Mouse (Mus musculus): Measurements from ENCODE around the gene Zscan4f.
"Not testable (repeated sequence)": the region's sequence is repeated elsewhere in the genome, so short reads cannot be mapped to it uniquely, and the experiment has no call there.

The Zscan4f gene

GRCm38 (mm10) chr7:11397615-11398014 lies at the start of gene Zscan4f:
TSS of gene Zscan4f (plus strand) at chr7:11397915.
- DNase-seq: not testable (repeated sequence)

DNA sequence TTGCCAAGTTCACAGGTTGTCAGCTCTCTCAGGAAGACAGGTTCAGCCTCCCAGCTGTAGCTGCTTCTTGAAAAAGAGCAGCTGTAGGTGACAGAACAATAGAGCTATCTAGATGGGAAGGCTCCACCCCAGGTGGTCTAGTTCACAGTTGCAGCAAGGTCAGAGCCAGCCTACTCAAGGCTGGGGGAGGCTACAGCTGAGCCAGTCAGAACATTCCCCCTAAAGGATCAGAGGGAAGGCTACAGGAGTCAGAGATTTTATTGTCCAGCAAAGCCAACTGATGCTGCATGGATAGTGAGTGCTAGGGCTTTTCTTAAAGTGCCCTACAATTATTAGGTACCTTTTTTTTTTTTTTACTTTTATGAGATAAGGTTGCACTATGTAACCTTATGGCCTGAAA lies 13.1 kb upstream of the Zscan4f start:
- DNase-seq: not testable (repeated sequence)
